Mouse (Mus musculus): Measurements from ENCODE around the gene Foxa2.

GRCm38 (mm10) chr2:148048484-148049129 is 1.8 kb upstream of the Foxa2 start:
- peak; percentile 56 for TF ChIP-seq CTCF (IDR thresholded peaks at IDR 0.05; ENCODE audit: low read depth)
- TF ChIP-seq EP300 (IDR thresholded peaks at IDR 0.05; ENCODE audit: low read depth) = no peak
